Mouse (Mus musculus) thymus, postnatal 14 days (tissue): ENCODE data around the gene Fam57a.

ENCODE experiments used
- DNase-seq: peaks from one replicate; pipeline ENCODE4 v3.0.0; 2021

Gene Fam57a

GRCm38 (mm10) chr11:76179495-76180145 is at the start of gene Fam57a, which contains the start of gene Vps53:
TSS of gene Fam57a (plus strand) at chr11:76179671.
TSS of gene Vps53 (minus strand) at chr11:76179647.
- peak; percentile 87 for DNase-seq

GRCm38 (mm10) chr11:76130859-76131258 is 48.6 kb upstream of the Fam57a start:
- no peak for DNase-seq

GRCm38 (mm10) chr11:76135641-76136437 is 43.6 kb upstream of the Fam57a start:
- no peak for DNase-seq

- no peak for DNase-seq
Measured at GRCm38 (mm10) chr11:76137996-76138395, 41.5 kb upstream of the Fam57a start.

- DNase-seq = no peak
Measured at GRCm38 (mm10) chr11:76144386-76144785, 35.1 kb upstream of the Fam57a start.

DNA sequence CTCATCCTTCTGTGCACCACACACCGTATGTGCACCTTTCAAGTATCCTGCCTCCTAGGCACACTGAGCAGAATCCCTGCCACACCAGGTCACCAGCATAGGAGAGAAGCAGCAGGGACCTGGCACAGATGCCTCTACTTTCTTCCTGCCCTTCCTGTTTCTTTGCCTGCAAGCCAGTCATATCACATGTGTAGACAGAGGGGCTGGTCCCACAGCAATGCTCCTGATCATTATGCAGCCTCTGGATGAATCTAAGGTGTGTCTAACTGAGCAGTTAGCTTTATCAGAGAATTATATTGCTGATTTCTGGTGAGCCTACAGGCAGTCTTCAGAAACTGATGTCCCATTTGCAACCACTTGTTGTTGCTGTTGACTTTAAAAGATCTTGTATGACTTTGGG is 34.3 kb upstream of the Fam57a start:
- no peak for DNase-seq

DNA sequence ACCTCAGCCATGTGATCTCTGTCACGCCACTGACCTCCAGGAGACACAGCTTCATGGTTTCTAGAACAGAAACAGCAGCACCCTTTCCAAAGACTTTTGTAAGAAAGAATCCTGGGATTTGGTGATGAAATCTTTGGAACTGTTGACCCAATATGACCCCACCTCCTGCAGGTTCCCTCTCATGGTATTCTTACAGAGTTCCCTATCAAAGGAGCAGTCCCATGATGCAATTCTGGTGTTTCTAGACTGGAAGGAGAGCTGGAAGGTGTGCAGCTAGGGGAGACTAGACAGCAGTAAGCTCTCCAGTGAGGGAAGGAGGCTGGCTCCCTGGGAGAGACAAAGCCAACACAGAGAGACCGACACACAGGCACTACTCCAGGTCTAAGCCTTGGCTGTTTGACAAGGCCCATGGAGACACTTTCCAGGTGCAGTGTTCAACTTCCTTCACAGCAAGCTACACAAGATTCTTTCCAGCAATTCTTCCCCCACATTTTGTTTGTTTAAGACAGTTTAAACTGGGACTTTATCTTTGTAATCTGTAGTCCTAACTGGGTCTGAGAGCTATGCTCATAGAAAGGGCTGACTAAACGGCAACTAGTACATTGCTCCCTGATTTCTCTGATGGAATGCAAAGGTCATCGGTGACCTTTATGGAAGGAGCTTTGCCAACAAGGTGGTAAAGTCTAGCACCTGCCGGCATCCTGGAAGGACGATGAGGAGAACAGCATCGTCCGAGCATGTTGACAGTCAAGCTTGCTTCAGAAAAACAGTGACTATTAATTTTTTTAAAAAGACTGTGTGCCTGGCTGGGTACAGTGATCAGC is 33.1 kb upstream of the Fam57a start:
- no peak for DNase-seq

DNA sequence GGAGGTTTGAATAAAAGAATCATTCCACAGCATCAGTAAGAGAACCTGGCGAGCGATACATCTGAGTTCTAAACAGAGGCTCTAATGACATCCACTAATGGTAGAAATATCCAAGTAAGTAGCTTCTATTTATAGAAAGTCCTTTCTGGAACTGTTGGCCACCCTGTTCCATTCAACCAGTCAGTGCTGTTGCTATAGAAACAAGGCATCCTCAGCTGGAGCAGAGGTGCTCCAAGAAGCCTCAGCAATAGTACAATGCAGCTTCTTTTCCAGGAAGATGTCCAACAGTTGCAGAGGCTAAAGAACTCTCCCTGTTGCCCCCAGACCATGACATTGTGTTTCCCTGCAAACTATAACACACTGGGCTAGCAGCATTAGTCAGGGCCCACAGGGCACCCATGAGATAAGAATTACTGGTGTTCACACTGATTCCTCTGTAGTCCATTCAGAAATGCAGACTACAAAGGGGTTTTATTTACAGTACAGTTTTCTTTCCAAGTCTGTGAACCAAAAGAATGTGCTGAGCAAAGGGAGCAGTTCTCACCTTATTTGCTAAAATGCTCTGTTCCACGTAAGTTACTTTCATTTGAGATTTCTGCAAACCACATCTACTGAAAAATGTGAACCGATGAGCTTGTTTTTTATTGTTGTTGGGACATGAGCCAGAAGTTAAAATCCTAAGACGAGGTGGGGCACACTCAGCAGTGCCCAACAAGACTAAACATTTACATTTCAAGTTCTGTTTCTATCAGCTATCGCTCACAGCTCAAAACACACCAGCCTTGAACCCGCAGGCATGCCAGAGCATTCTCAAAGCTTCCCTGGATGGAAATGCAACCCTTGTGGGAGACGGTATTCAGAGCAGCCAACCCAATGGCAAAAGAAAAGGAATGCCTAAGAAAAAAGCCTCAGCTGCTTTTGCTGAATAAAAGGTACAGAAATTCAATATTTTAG is 31.1 kb upstream of the Fam57a start:
- DNase-seq = no peak

- DNase-seq = no peak
Measured at GRCm38 (mm10) chr11:76150980-76151379, 28.5 kb upstream of the Fam57a start.

- DNase-seq = peak; percentile 15
Measured at GRCm38 (mm10) chr11:76153236-76153951, 26.1 kb upstream of the Fam57a start.

DNA sequence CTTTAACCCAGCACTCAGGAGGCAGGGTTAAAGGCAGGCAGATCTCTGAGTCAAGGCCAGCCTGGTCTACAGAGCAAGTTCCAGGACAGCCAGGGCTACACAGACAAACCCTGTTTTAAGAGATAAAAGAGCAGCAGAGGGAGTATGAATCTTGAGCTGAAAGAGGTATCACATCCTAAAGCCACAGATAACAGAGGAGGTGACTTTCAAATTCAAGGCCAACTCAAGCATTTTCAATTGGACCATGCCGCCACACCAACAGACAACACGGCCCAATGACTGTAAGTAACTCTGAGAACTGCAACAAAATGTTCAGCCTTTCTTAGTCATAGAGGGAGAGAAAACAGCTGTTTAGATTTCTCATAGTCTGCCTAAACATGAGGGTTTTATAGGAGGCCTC is 25.3 kb upstream of the Fam57a start:
- DNase-seq = no peak

- no peak for DNase-seq
Measured at GRCm38 (mm10) chr11:76154861-76155260, 24.6 kb upstream of the Fam57a start.

GRCm38 (mm10) chr11:76158375-76158774 is 21.1 kb upstream of the Fam57a start:
- no peak for DNase-seq

- no peak for DNase-seq
Measured at GRCm38 (mm10) chr11:76160251-76160650, 19.2 kb upstream of the Fam57a start.

DNA sequence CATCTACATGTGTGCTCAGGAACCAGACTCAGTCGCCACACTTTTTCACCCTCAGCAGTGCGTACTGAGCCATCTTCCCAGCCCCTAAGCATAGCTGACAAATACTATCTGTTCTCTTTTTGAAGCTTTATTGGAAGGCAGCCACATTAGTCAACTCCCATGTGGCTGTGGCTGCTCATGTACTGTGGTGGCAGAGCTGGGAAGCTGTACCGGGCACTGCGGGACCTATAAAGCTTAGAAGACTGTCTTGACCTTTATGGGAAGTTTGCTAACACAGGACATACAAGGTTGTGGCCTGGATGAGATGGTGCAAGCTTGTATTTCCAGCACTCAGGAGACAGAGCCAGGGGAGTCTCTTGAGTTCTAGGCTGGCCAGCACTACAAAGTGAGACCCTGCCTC is 12.8 kb upstream of the Fam57a start:
- DNase-seq = no peak

DNA sequence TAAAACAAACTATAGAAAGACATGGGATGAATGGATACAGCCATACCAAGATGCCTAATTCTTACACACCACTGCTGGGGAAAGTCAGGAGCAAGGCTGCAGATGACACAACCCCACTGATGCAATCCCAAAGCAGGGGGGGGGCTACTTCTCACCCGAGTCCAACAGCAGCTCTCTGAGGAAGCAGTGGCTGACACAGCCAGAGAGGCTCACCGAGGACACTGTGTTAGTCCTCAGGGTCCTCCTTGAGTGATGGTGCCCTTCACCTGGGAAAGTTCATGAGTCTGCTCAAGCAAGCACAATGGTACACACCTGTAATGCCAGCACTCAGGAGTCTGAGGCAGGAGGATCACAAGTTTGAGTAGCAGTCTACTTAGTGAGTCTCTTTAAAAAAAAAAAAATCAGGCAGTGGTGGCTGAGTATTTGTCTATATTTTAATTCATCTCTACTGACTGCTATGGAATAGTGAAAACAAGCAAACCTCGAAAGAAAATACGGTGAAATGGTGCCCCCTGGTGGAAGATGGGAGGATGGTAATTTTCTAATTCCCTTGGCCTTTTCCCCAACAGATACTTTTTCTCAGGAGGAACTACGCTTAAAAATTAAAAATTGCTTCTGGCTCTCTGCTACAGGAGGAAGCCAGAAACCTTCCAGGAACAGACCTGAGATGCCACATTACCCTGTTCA is 12.2 kb upstream of the Fam57a start:
- peak; percentile 70 for DNase-seq

GRCm38 (mm10) chr11:76168976-76169375 is 10.5 kb upstream of the Fam57a start:
- no peak for DNase-seq

- DNase-seq = no peak
Measured at GRCm38 (mm10) chr11:76170207-76170606, 9.3 kb upstream of the Fam57a start.

DNA sequence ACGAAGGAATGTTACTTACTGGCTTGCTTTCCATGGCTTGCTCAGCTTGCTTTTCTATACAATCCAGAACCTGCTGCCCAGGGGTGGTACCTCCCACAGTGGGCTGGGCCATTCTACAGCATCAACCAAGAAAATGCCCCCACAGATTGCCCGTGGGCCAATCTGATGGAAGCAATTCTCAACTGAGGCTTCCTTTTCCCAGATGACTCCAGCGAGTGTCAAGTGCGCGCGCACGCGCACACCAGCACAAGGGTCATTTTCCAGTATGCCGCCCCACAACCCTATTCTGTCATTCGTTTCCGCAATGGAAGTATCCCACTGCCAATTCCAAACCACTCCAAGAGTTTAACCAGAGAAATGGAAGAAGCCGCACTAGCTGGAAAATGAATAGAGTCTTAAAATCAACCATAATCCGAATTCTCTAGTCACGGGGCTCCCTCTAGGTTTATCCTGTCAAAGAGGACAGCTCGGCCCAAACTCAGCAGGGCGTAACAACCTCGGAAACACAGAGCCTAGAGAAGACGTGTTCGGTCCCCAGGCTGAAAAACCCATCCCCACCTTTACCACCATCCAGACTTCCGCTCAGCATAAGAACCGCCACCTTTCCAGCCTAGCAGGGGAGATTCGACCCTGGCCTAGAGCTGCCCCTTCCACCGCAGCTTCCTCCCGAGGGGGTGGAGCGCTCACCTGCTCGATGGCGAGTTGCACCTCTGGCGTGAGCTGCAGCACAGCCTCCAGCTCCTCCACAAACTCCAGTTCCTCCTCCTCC is 561 bp upstream of the Fam57a start:
- peak; percentile 10 for DNase-seq

DNA sequence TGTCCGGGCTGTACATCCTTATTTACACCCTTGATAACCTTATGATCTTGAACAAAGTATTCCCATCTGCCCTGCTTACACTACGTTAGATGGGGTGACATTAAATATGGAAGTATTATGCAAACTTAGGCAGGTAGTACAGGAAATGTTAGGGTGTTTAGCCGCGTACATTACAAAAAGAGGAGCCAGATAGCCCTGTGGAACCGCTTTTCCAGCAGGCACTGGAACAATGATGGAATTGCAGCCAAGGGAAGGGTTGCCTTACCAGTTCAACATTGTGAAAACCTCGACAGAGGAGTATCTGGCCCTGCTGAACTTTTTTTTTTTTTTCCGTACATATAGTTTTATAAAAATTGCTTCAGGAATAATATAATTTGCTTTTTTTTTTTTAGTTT is 672 bp downstream of the Fam57a start:
- DNase-seq = no peak
